Mouse (Mus musculus) gastrocnemius, adult 2 months (tissue): ENCODE measurements at regions not wholly inside any gene's neighbourhood (a gene's known extent, or its start where the extent isn't known, plus 50 kb on each side); places are given as distances from the start of the nearest gene placed in this dataset.
A peak's percentile ranks its signal among the peaks of the same experiment; 100 is the strongest.

Source experiments
- DNase-seq: peaks from one replicate; pipeline ENCODE4 v3.0.0; 2022
- H3K27ac ChIP-seq: fragments of 200-600 bp; 2 replicates; pipeline ENCODE4 v1.8.1; 2022; ENCODE audit warnings: mild to moderate bottlenecking
- H3K4me3 ChIP-seq: fragments of 200-600 bp; 2 replicates; pipeline ENCODE4 v1.8.1; 2022; ENCODE audit warnings: mild to moderate bottlenecking, moderate library complexity
- CTCF ChIP-seq: fragments of 200-600 bp; IDR thresholded peaks from 2 replicates; pipeline ENCODE4 v1.8.1; 2022; ENCODE audit warnings: antibody characterized with exemption, mild to moderate bottlenecking, moderate library complexity
- intact Hi-C: fragments of 180-260 bp; cut with DNase I; formaldehyde crosslinking; loops from one replicate; pipeline ENCODE4 v1.15.1; 2025

GRCm38 (mm10) chr3:38299236-38299897, 185.3 kb downstream of the Ankrd50 start:
- Histone ChIP-seq H3K4me3 (no peak overlapping the region), H3K27ac (no peak overlapping the region)
- no peak for DNase-seq
- intact Hi-C loops = no loop called here
- no peak for TF ChIP-seq CTCF

- no peak overlapping the region for H3K27ac ChIP-seq
- TF ChIP-seq CTCF = no peak
- intact Hi-C loops = no loop called here
- peak; percentile 17 for DNase-seq
- no peak overlapping the region for H3K4me3 ChIP-seq
Observed at GRCm38 (mm10) chr3:38297499-38297898, 187.1 kb downstream of the Ankrd50 start.

GRCm38 (mm10) chr3:38289062-38289461, 195.6 kb downstream of the Ankrd50 start:
- H3K4me3 ChIP-seq = no peak overlapping the region
- no peak overlapping the region for H3K27ac ChIP-seq
- TF ChIP-seq CTCF = no peak
- intact Hi-C loops = no loop called here
- DNase-seq = no peak

- intact Hi-C loops = no loop called here
- no peak for TF ChIP-seq CTCF
- Histone ChIP-seq H3K4me3 (peak overlapping the region; percentile 26), H3K27ac (peak overlapping the region; percentile 64)
- DNase-seq = no peak
Observed at GRCm38 (mm10) chr3:38283687-38284124, 200.9 kb downstream of the Ankrd50 start.

GRCm38 (mm10) chr3:38282891-38283290, 201.8 kb downstream of the Ankrd50 start:
- no peak for TF ChIP-seq CTCF
- intact Hi-C loops = no loop called here
- DNase-seq = no peak
- Histone ChIP-seq H3K27ac (peak overlapping the region; percentile 64; the same call in 1 of the 2 replicates), H3K4me3 (no peak overlapping the region)

- H3K4me3 ChIP-seq = no peak overlapping the region
- DNase-seq = peak; percentile 33
- no peak for TF ChIP-seq CTCF
- H3K27ac ChIP-seq = no peak overlapping the region
- intact Hi-C loops = no loop called here
Observed at GRCm38 (mm10) chr3:38281683-38282082, 203.0 kb downstream of the Ankrd50 start.

GRCm38 (mm10) chr3:38280876-38281275, 203.8 kb downstream of the Ankrd50 start:
- no peak overlapping the region for H3K27ac ChIP-seq
- no peak for DNase-seq
- H3K4me3 ChIP-seq = no peak overlapping the region
- no peak for TF ChIP-seq CTCF
- intact Hi-C loops = no loop called here

GRCm38 (mm10) chr3:38280105-38280504, 204.5 kb downstream of the Ankrd50 start:
- no peak for TF ChIP-seq CTCF
- Histone ChIP-seq H3K4me3 (no peak overlapping the region), H3K27ac (no peak overlapping the region)
- intact Hi-C loops = no loop called here
- no peak for DNase-seq

GRCm38 (mm10) chr3:38276948-38277504, 207.6 kb downstream of the Ankrd50 start:
- no peak overlapping the region for H3K4me3 ChIP-seq
- no peak overlapping the region for H3K27ac ChIP-seq
- no peak for DNase-seq
- intact Hi-C loops = no loop called here
- no peak for TF ChIP-seq CTCF

- no peak for TF ChIP-seq CTCF
- H3K27ac ChIP-seq = peak overlapping the region; percentile 46; the same call in 1 of the 2 replicates
- no peak for DNase-seq
- no peak overlapping the region for H3K4me3 ChIP-seq
- intact Hi-C loops = no loop called here
Observed at GRCm38 (mm10) chr3:38275321-38275720, 209.3 kb downstream of the Ankrd50 start.

GRCm38 (mm10) chr3:38270742-38271141, 213.9 kb downstream of the Ankrd50 start:
- no peak overlapping the region for H3K4me3 ChIP-seq
- intact Hi-C loops = no loop called here
- no peak for DNase-seq
- no peak for TF ChIP-seq CTCF
- no peak overlapping the region for H3K27ac ChIP-seq

- Histone ChIP-seq H3K27ac (no peak overlapping the region), H3K4me3 (no peak overlapping the region)
- TF ChIP-seq CTCF = no peak
- DNase-seq = no peak
- intact Hi-C loops = no loop called here
Observed at GRCm38 (mm10) chr3:38268226-38268625, 216.4 kb downstream of the Ankrd50 start.

GRCm38 (mm10) chr3:38263261-38264141, 221.1 kb downstream of the Ankrd50 start:
- intact Hi-C loops = no loop called here
- Histone ChIP-seq H3K27ac (no peak overlapping the region), H3K4me3 (no peak overlapping the region)
- no peak for TF ChIP-seq CTCF
- DNase-seq = no peak
